Mouse (Mus musculus) embryonic facial prominence, embryonic 13.5 days (tissue): Measurements from ENCODE around the gene Tcf7. TPM values are rescaled to one million over a fixed set of nuclear protein-coding genes. Genes with fewer than 3 reads are reported as not detected.
A peak's percentile ranks its signal among the peaks of the same experiment; 100 is the strongest.

Source experiments
- ATAC-seq: fragments of 200-750 bp; cut with Nextera tagmentation; 2 replicates; pipeline ENCODE4 v1.8.0; 2017; ENCODE audit warnings: low read depth; ENCODE audit not compliant: insufficient number of reproducible peaks, insufficient read depth, low FRiP score, low TSS enrichment
- H3K27ac ChIP-seq: fragments of 300-500 bp; sonication (generic); 2 replicates; pipeline ENCODE4 v1.5.1; 2015; ENCODE audit warnings: moderate library complexity, mild to moderate bottlenecking, inconsistent platforms
- H3K27me3 ChIP-seq: fragments of 300-500 bp; sonication (generic); 2 replicates; pipeline ENCODE4 v1.6.1; 2015; ENCODE audit warnings: mild to moderate bottlenecking, inconsistent platforms
- H3K36me3 ChIP-seq: fragments of 300-500 bp; sonication (generic); 2 replicates; pipeline ENCODE4 v1.6.1; 2015; ENCODE audit warnings: mild to moderate bottlenecking, inconsistent platforms
- H3K4me1 ChIP-seq: fragments of 300-500 bp; sonication (generic); 2 replicates; pipeline ENCODE4 v1.6.1; 2015; ENCODE audit warnings: inconsistent platforms
- H3K4me2 ChIP-seq: fragments of 300-500 bp; sonication (generic); 2 replicates; pipeline ENCODE4 v1.6.1; 2015; ENCODE audit warnings: moderate library complexity, mild to moderate bottlenecking, inconsistent platforms
- H3K4me3 ChIP-seq: fragments of 300-500 bp; sonication (generic); 2 replicates; pipeline ENCODE4 v1.5.1; 2015; ENCODE audit warnings: mild to moderate bottlenecking, inconsistent platforms
- H3K9ac ChIP-seq: fragments of 300-500 bp; sonication (generic); 2 replicates; pipeline ENCODE4 v1.6.1; 2015; ENCODE audit warnings: mild to moderate bottlenecking, inconsistent platforms
- H3K9me3 ChIP-seq: fragments of 300-500 bp; sonication (generic); 2 replicates; pipeline ENCODE4 v1.6.1; 2016; ENCODE audit warnings: inconsistent platforms
- WGBS: fragments of 180-500 bp; shearing (Covaris S2); methylation state at CpG from one replicate; pipeline ENCODE4 v1.1.7; 2015; ENCODE audit warnings: mixed read lengths; 5-methylcytosine and 5-hydroxymethylcytosine counted together
- polyA plus RNA-seq: library from polyadenylated mRNA; unstranded; fragments of >200 nt; fragmentation: Nextera tagmentation; extraction: Ambion mirVana; gene quantifications from 2 replicates; pipeline ENCODE4 v1.2.1, GENCODE M21; 2015

Tcf7 gene
- polyA plus RNA-seq, 1 experiment from 2014 or later, result 8.6 TPM

GRCm38 (mm10) chr11:52260878-52261277 lies 21.9 kb downstream of the Tcf7 start:
- ATAC-seq, result no peak
- H3K4me2 ChIP-seq, result no peak overlapping the region
- no peak overlapping the region for H3K27ac ChIP-seq
- H3K36me3 ChIP-seq, result peaks cover 16% of the 10 kb centered on the region
- 70% methylated on average over 4 of the region's 4 CpGs for WGBS
- H3K4me3 ChIP-seq, result no peak overlapping the region
- no peaks in the 10 kb centered on the region for H3K27me3 ChIP-seq
- H3K9me3 ChIP-seq, result no peaks in the 10 kb centered on the region
- no peak overlapping the region for H3K9ac ChIP-seq
- peaks cover 22% of the 10 kb centered on the region for H3K4me1 ChIP-seq

- no peak for ATAC-seq
- peaks cover 20% of the 10 kb centered on the region for H3K36me3 ChIP-seq
- H3K27ac ChIP-seq, result no peak overlapping the region
- no peaks in the 10 kb centered on the region for H3K27me3 ChIP-seq
- no peaks in the 10 kb centered on the region for H3K9me3 ChIP-seq
- no peak overlapping the region for H3K4me2 ChIP-seq
- 0 out of 2 replicates have a peak, but pooled peaks cover 10% of the 10 kb centered on the region for H3K4me1 ChIP-seq
- H3K4me3 ChIP-seq, result no peak overlapping the region
- no peak overlapping the region for H3K9ac ChIP-seq
- 69% methylated on average over 5 of the region's 5 CpGs for WGBS
Measured at GRCm38 (mm10) chr11:52258711-52259110, 24.1 kb downstream of the Tcf7 start.

- WGBS, result 86% methylated on average over 3 of the region's 3 CpGs
- ATAC-seq, result no peak
- Histone ChIP-seq H3K27ac (no peak overlapping the region), H3K9me3 (no peaks in the 10 kb centered on the region), H3K4me1 (peaks cover 10% of the 10 kb centered on the region; the same call in 1 of the 2 replicates), H3K9ac (no peak overlapping the region), H3K36me3 (peaks cover 20% of the 10 kb centered on the region), H3K4me2 (no peak overlapping the region), H3K4me3 (no peak overlapping the region), H3K27me3 (no peaks in the 10 kb centered on the region)
Measured at GRCm38 (mm10) chr11:52257376-52257775, 25.4 kb downstream of the Tcf7 start.

GRCm38 (mm10) chr11:52255077-52255476 lies 27.7 kb downstream of the Tcf7 start:
- Histone ChIP-seq H3K9ac (no peak overlapping the region), H3K4me1 (peaks cover 10% of the 10 kb centered on the region; the same call in 1 of the 2 replicates), H3K4me2 (no peak overlapping the region), H3K4me3 (no peak overlapping the region), H3K9me3 (no peaks in the 10 kb centered on the region), H3K27ac (no peak overlapping the region), H3K36me3 (peaks cover 18% of the 10 kb centered on the region), H3K27me3 (no peaks in the 10 kb centered on the region)
- WGBS, result 88% methylated on average over 8 of the region's 8 CpGs
- no peak for ATAC-seq

- H3K36me3 ChIP-seq, result peaks cover 19% of the 10 kb centered on the region
- WGBS, result 67% methylated on average over 11 of the region's 11 CpGs
- H3K9ac ChIP-seq, result no peak overlapping the region
- no peaks in the 10 kb centered on the region for H3K27me3 ChIP-seq
- no peak overlapping the region for H3K4me2 ChIP-seq
- no peaks in the 10 kb centered on the region for H3K9me3 ChIP-seq
- no peak overlapping the region for H3K4me3 ChIP-seq
- H3K4me1 ChIP-seq, result peaks cover 5% of the 10 kb centered on the region; the same call in 1 of the 2 replicates
- H3K27ac ChIP-seq, result 0 out of 2 replicates have a peak overlapping the region, but pooled peaks have one; percentile 12
- no peak for ATAC-seq
Measured at GRCm38 (mm10) chr11:52253674-52254375, 29.0 kb downstream of the Tcf7 start.

- WGBS, result 75% methylated on average over 1 of the region's 1 CpGs
- ATAC-seq, result no peak
- H3K27ac ChIP-seq, result peak overlapping the region; percentile 12
- no peaks in the 10 kb centered on the region; the same call in 1 of the 2 replicates for H3K4me1 ChIP-seq
- no peaks in the 10 kb centered on the region for H3K9me3 ChIP-seq
- no peak overlapping the region for H3K4me3 ChIP-seq
- H3K9ac ChIP-seq, result no peak overlapping the region
- peaks cover 27% of the 10 kb centered on the region for H3K36me3 ChIP-seq
- no peak overlapping the region for H3K4me2 ChIP-seq
- no peaks in the 10 kb centered on the region for H3K27me3 ChIP-seq
Measured at GRCm38 (mm10) chr11:52252692-52253091, 30.1 kb downstream of the Tcf7 start.

- Histone ChIP-seq H3K4me2 (no peak overlapping the region), H3K36me3 (peaks cover 34% of the 10 kb centered on the region), H3K9ac (no peak overlapping the region), H3K4me1 (no peaks in the 10 kb centered on the region; the same call in 1 of the 2 replicates), H3K4me3 (no peak overlapping the region), H3K27ac (no peak overlapping the region), H3K9me3 (no peaks in the 10 kb centered on the region), H3K27me3 (no peaks in the 10 kb centered on the region)
- 69% methylated on average over 5 of the region's 5 CpGs for WGBS
- no peak for ATAC-seq
Measured at GRCm38 (mm10) chr11:52251770-52252169, 31.0 kb downstream of the Tcf7 start.

- WGBS, result 92% methylated on average over 2 of the region's 2 CpGs
- no peaks in the 10 kb centered on the region for H3K27me3 ChIP-seq
- no peak overlapping the region for H3K4me3 ChIP-seq
- no peak overlapping the region for H3K9ac ChIP-seq
- no peak for ATAC-seq
- no peaks in the 10 kb centered on the region for H3K9me3 ChIP-seq
- H3K27ac ChIP-seq, result no peak overlapping the region
- H3K4me1 ChIP-seq, result no peaks in the 10 kb centered on the region; the same call in 1 of the 2 replicates
- H3K4me2 ChIP-seq, result no peak overlapping the region
- peaks cover 45% of the 10 kb centered on the region for H3K36me3 ChIP-seq
Measured at GRCm38 (mm10) chr11:52249452-52249851, 33.4 kb downstream of the Tcf7 start.

- Histone ChIP-seq H3K4me3 (no peak overlapping the region), H3K4me2 (no peak overlapping the region), H3K27ac (no peak overlapping the region), H3K9ac (no peak overlapping the region), H3K27me3 (no peaks in the 10 kb centered on the region), H3K4me1 (no peaks in the 10 kb centered on the region), H3K9me3 (no peaks in the 10 kb centered on the region), H3K36me3 (peaks cover 67% of the 10 kb centered on the region)
- 82% methylated on average over 4 of the region's 4 CpGs for WGBS
- ATAC-seq, result no peak
Measured at GRCm38 (mm10) chr11:52240898-52241542, 41.8 kb downstream of the Tcf7 start.

- Histone ChIP-seq H3K9me3 (no peaks in the 10 kb centered on the region), H3K36me3 (peaks cover 28% of the 10 kb centered on the region), H3K4me2 (peak overlapping the region; percentile 81; the same call in 1 of the 2 replicates), H3K27ac (no peak overlapping the region), H3K9ac (no peak overlapping the region), H3K4me1 (peaks cover 20% of the 10 kb centered on the region), H3K27me3 (no peaks in the 10 kb centered on the region), H3K4me3 (0 out of 2 replicates have a peak overlapping the region, but pooled peaks have one; percentile 2)
- ATAC-seq, result no peak
Measured at GRCm38 (mm10) chr11:52234509-52234908, 48.3 kb downstream of the Tcf7 start.

GRCm38 (mm10) chr11:52233906-52234305 lies 48.9 kb downstream of the Tcf7 start:
- Histone ChIP-seq H3K27me3 (no peaks in the 10 kb centered on the region), H3K4me3 (peak overlapping the region; percentile 98; the same call in 1 of the 2 replicates), H3K9ac (no peak overlapping the region), H3K4me1 (peaks cover 20% of the 10 kb centered on the region), H3K27ac (no peak overlapping the region), H3K36me3 (peaks cover 22% of the 10 kb centered on the region), H3K4me2 (peak overlapping the region; percentile 81), H3K9me3 (no peaks in the 10 kb centered on the region)
- ATAC-seq, result no peak
- WGBS, result 88% methylated on average over 1 of the region's 1 CpGs
